Mouse (Mus musculus) liver, embryonic 14.5 days (tissue): ENCODE results near the gene Iqgap3.

Experiments used
- CTCF ChIP-seq: IDR thresholded peaks from 2 replicates; pipeline ENCODE4 v1.5.1; 2016; ENCODE audit warnings: antibody characterized with exemption, low read depth, control low read depth
- EP300 ChIP-seq: IDR thresholded peaks from 2 replicates; pipeline ENCODE4 v1.6.1; 2016; ENCODE audit warnings: antibody characterized with exemption, low read depth

GRCm38 (mm10) chr3:88148354-88148753 is 66.6 kb downstream of the Iqgap3 start:
- no peak for TF ChIP-seq CTCF
- TF ChIP-seq EP300, result no peak
